Mouse (Mus musculus) left cerebral cortex, postnatal 25 days (tissue): ENCODE measurements around the gene Krtap31-2. TPM values are rescaled to one million over a fixed set of nuclear protein-coding genes. Genes with fewer than 3 reads are reported as not detected.

Experiments
- DNase-seq, 2 experiments: peaks; one replicate each; pipeline ENCODE4 v3.0.0; 2022; ENCODE audit warnings: low spot score in 2 of 2, mixed read lengths in 1 of 2
- intact Hi-C: fragments of 180-260 bp; cut with DNase I; formaldehyde crosslinking; loops from one replicate; pipeline ENCODE4 v1.15.1; 2025
- total RNA-seq, 2 experiments: library from RNA; stranded (reverse); gene quantifications; 2 replicates each; pipeline ENCODE4 v1.2.3; 2021

The Krtap31-2 gene
- not detected for total RNA-seq

GRCm38 (mm10) chr11:99935991-99936390, at the start of gene Krtap31-2:
TSS of gene Krtap31-2 (plus strand) at chr11:99936291.
- DNase-seq = no peak
- intact Hi-C loops = no loop called here

GRCm38 (mm10) chr11:99907620-99908019, 28.5 kb upstream of the Krtap31-2 start, which contains the start of gene Krtap31-1:
TSS of gene Krtap31-1 (plus strand) at chr11:99907920.
- intact Hi-C loops = no loop called here

GRCm38 (mm10) chr11:99914451-99914850, 21.6 kb upstream of the Krtap31-2 start, which contains the start of gene Gm11565:
TSS of gene Gm11565 (plus strand) at chr11:99914751.
- intact Hi-C loops = no loop called here
- DNase-seq = no peak

More at GRCm38 (mm10) chr11:99907620-99908019, 28.5 kb upstream of the Krtap31-2 start, which contains the start of gene Krtap31-1:
- no peak for DNase-seq

GRCm38 (mm10) chr11:99937751-99938264, 1.7 kb downstream of the Krtap31-2 start:
- intact Hi-C loops = no loop called here
- no peak for DNase-seq

- intact Hi-C loops = no loop called here
- no peak for DNase-seq
Measured at GRCm38 (mm10) chr11:99948175-99948574, 12.1 kb downstream of the Krtap31-2 start, which contains the start of gene Krtap9-5. TSS of gene Krtap9-5 (plus strand) at chr11:99948475.

- intact Hi-C loops = no loop called here
- no peak for DNase-seq
Measured at GRCm38 (mm10) chr11:99964213-99964612, 28.1 kb downstream of the Krtap31-2 start.

GRCm38 (mm10) chr11:99965961-99966360, 29.9 kb downstream of the Krtap31-2 start:
- DNase-seq = no peak
- intact Hi-C loops = no loop called here

GRCm38 (mm10) chr11:99978953-99979352, 42.9 kb downstream of the Krtap31-2 start, which contains the start of gene Krtap29-1:
TSS of gene Krtap29-1 (minus strand) at chr11:99979053.
- no peak for DNase-seq
- intact Hi-C loops = no loop called here

- DNase-seq = no peak
- intact Hi-C loops = no loop called here
Measured at GRCm38 (mm10) chr11:99982731-99983130, 46.6 kb downstream of the Krtap31-2 start.

- intact Hi-C loops = no loop called here
Measured at GRCm38 (mm10) chr11:99983442-99983841, 47.4 kb downstream of the Krtap31-2 start.

GRCm38 (mm10) chr11:99985291-99986092, 49.4 kb downstream of the Krtap31-2 start:
- intact Hi-C loops = no loop called here
- DNase-seq = peak; percentile 33 to 69

More at GRCm38 (mm10) chr11:99983442-99983841, 47.4 kb downstream of the Krtap31-2 start:
- no peak for DNase-seq

- intact Hi-C loops = no loop called here
- no peak for DNase-seq
Measured at GRCm38 (mm10) chr11:99986180-99986647, 50.1 kb downstream of the Krtap31-2 start, which contains the start of gene Krtap16-1. TSS of gene Krtap16-1 (minus strand) at chr11:99986597.

Other genes with a start within 250 kb of the Krtap31-2 start
- not detected for gene Gm14190, start 245.6 kb upstream of the Krtap31-2 start, total RNA-seq
- not detected for gene Gm14180, start 202.0 kb upstream of the Krtap31-2 start, total RNA-seq
- not detected for gene Gm11595, start 163.4 kb upstream of the Krtap31-2 start, total RNA-seq
- gene Krtap4-8, start 155.6 kb upstream of the Krtap31-2 start, total RNA-seq = not detected
- gene Krtap4-9, start 151.1 kb upstream of the Krtap31-2 start, total RNA-seq = not detected
- gene Gm11596, start 142.8 kb upstream of the Krtap31-2 start, total RNA-seq = not detected
- not detected for gene Gm11569, start 137.4 kb upstream of the Krtap31-2 start, total RNA-seq
- not detected for gene Gm11554, start 131.8 kb upstream of the Krtap31-2 start, total RNA-seq
- gene Krtap4-13, start 126.4 kb upstream of the Krtap31-2 start, total RNA-seq = not detected
- not detected for gene Gm11564, start 120.6 kb upstream of the Krtap31-2 start, total RNA-seq
- not detected for gene 2300003K06Rik, start 98.2 kb upstream of the Krtap31-2 start, total RNA-seq
- not detected for gene Krtap4-16, start 84.7 kb upstream of the Krtap31-2 start, total RNA-seq
- not detected for gene Gm11568, start 78.4 kb upstream of the Krtap31-2 start, total RNA-seq
- not detected for gene Gm11559, start 71.8 kb upstream of the Krtap31-2 start, total RNA-seq
- not detected for gene Krtap9-1, start 62.9 kb upstream of the Krtap31-2 start, total RNA-seq
- not detected for gene Gm11567, start 57.1 kb upstream of the Krtap31-2 start, total RNA-seq
- gene Krtap31-1, start 28.4 kb upstream of the Krtap31-2 start, total RNA-seq = not detected
- not detected for gene Gm11565, start 21.5 kb upstream of the Krtap31-2 start, total RNA-seq
- gene Krtap9-5, start 12.2 kb downstream of the Krtap31-2 start, total RNA-seq = not detected
- gene Krtap29-1, start 42.8 kb downstream of the Krtap31-2 start, total RNA-seq = not detected
- gene Krtap16-1, start 50.3 kb downstream of the Krtap31-2 start, total RNA-seq = not detected
- gene Krtap17-1, start 57.7 kb downstream of the Krtap31-2 start, total RNA-seq = not detected
- gene Krt33a, start 79.9 kb downstream of the Krtap31-2 start, total RNA-seq = not detected
- not detected for gene Krt33b, start 93.6 kb downstream of the Krtap31-2 start, total RNA-seq
- gene Krt34, start 105.3 kb downstream of the Krtap31-2 start, total RNA-seq = not detected
- not detected for gene Krt31, start 114.3 kb downstream of the Krtap31-2 start, total RNA-seq
- not detected for gene Krt32, start 151.9 kb downstream of the Krtap31-2 start, total RNA-seq
- not detected for gene Krt35, start 159.9 kb downstream of the Krtap31-2 start, total RNA-seq
- gene Krt36, start 169.3 kb downstream of the Krtap31-2 start, total RNA-seq = not detected
- not detected for gene Krt13, start 185.3 kb downstream of the Krtap31-2 start, total RNA-seq
- not detected for gene Krt15, start 199.6 kb downstream of the Krtap31-2 start, total RNA-seq
- not detected for gene Krt19, start 212.4 kb downstream of the Krtap31-2 start, total RNA-seq